Mouse (Mus musculus): Measurements from ENCODE around the gene Dnaaf5. TPM values are rescaled to one million over a fixed set of nuclear protein-coding genes. Genes with fewer than 3 reads are reported as not detected.

Gene Dnaaf5
- polyA plus RNA-seq (2012; rRNA removed) = 13.9 and 16.0 TPM in 2 replicates

DNA sequence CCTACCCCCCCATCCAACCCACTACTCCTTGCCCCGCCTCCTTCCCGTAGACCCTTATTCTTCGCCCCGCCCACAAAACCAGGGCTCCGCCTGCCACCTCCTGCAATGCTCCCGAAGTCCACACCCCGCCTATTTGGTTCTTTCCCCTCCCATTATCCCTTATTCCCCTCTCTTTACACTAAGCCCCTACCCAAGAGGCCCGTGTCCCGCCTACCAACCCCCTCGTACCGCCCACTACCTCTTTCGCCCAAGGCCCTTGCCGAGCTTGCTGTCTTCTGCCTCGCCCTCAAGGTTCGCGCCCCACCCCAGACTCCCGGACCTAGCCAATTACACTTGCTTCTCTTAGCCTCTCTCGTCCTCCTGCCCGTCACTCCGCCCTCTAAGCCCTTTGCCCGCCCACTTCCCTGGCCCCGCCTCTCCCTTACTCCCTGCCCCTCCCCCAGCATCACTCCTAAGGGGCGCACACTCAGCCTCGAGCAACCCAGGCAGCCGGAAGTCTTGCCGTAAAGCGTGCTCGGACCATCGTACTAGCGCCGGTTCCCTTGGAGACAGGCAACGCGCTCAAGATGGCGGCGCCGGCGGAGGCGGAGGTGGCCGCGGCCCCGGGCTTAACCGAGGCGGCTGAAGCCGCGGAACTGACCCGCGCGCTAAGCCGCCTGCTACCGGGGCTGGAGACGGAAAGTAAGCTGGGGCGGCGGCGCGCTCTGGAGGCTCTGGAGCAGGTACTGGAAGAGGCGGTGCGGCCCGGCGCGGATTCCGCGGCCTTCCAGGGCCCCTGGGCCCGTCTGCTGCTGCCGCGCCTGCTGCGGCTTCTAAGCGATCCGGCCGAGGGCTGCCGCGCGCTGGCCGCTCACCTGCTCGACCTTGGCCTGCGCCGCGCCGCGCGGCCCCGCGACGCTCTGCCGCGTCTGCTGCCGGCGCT lies at the start of gene Dnaaf5, which contains the start of gene Prkar1b:
TSS of gene Dnaaf5 (plus strand) at position 543 of the 922 bp plus-strand sequence.
TSS of gene Prkar1b (minus strand) at position 321 of the 922 bp plus-strand sequence.
- DNase-seq (ENCODE audit: low read depth) = peak; percentile 80

- DNase-seq (ENCODE audit: low read depth) = no peak
Observed at GRCm38 (mm10) chr5:139101783-139102182, 48.2 kb upstream of the Dnaaf5 start.

DNA sequence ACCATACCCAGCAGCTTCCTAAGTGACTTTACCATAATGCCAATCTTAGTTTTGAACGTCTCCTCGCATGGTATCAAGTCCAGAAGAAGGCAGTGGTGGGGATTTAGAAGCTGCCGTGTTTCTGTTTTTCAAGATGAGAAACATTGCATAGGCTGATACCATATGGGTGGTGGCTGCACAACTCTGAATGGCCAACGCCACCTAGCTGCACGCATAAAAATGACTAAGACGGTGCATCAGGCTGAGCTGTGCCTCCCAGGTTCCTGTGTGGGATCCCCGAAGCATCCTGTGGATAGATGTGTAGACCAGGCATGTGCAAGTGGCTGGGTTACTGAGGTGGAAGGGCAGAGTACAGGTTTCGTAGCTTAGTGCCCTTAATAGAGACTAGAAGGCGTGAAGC lies 42.2 kb upstream of the Dnaaf5 start:
- no peak for DNase-seq (ENCODE audit: low read depth)

DNA sequence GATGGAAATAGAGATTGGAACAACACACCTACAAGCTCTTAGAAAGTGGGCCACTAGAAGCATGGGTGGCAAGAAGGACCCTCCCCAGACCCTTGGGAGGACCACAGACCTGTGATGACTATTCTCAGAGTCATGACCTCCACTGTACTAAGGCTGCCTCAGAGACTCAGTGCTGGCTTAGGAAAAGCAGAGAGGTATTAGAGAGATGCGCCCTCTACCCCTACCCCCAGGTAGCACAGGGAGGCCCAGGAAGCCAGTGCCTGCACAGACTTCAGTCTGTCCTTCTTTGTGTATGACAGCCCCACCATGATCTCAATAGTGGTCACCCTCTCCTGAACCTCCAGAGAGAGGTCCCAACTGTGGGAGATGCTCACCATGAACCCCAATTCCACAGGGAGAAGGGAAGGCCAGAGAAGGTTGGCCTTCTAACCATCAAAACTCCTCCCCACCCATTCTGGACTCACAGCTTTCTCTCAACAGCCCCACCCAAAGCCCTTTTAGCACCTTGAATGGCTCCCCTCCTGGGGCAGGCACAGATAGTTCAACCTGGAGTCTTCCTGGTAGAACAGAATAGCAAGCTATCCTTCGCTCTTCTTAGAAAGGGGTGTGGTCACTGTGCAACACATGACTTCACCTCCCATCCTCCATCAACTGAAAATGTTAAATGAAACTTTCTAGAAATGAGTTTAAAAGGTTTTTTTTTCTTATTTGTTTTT lies 39.7 kb upstream of the Dnaaf5 start:
- DNase-seq (ENCODE audit: low read depth) = no peak

GRCm38 (mm10) chr5:139111991-139112390 lies 38.0 kb upstream of the Dnaaf5 start:
- DNase-seq (ENCODE audit: low read depth) = no peak

DNA sequence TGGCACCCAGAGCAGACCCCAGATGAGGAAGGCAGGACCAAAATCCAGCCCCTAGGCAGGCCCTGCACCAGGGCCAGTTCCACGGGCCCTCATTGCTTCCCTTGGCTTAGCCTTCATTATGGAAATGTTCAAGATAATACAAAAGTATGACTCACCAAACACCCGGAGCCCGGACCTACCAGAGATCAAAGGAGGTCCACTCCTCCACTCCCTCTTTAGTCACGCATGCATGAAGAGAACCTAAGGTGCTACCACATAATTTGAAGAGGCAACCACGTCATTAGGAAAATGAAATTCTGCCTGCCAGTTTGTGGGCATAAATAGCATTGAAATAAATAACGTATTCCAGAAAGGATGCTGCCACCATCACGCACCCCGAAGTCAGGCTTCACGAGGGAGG lies 37.6 kb upstream of the Dnaaf5 start:
- DNase-seq (ENCODE audit: low read depth) = no peak

DNA sequence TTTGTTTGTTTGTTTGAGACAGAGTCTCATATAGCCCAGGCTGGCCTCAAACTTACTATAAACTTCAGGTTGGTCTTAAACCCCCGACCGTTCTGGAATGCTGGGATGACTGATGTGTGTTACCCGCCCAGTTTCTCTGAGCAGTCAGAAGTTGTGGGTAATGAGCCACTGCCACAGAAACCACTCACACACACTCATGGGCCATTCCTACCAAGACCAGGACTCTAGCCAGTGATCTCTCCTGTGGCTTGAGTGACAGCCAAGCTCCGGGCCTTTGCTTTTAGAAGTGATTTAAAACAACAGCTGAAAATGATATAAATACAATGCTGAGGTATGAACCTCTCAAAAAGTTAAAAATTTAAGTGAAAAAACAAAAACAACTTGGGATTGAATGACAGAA lies 35.1 kb upstream of the Dnaaf5 start:
- no peak for DNase-seq (ENCODE audit: low read depth)

DNA sequence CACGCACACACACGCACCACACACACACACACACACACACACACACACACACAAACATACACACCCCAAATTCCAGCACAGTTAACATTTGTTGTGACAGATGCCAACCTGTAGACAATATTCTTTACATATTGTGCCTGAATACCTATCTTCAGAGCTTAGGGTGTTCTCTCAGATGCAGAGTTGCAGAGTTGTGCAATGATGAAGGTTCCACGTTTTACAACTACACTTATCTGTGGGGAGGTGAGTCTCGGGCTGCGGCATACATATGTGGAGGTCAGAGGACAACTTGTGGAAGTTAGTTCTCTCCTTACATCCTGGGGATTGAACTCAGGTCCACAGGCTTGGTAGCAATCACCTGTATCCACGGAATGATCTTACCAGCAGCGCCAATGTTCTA lies 34.5 kb upstream of the Dnaaf5 start:
- DNase-seq (ENCODE audit: low read depth) = no peak

DNA sequence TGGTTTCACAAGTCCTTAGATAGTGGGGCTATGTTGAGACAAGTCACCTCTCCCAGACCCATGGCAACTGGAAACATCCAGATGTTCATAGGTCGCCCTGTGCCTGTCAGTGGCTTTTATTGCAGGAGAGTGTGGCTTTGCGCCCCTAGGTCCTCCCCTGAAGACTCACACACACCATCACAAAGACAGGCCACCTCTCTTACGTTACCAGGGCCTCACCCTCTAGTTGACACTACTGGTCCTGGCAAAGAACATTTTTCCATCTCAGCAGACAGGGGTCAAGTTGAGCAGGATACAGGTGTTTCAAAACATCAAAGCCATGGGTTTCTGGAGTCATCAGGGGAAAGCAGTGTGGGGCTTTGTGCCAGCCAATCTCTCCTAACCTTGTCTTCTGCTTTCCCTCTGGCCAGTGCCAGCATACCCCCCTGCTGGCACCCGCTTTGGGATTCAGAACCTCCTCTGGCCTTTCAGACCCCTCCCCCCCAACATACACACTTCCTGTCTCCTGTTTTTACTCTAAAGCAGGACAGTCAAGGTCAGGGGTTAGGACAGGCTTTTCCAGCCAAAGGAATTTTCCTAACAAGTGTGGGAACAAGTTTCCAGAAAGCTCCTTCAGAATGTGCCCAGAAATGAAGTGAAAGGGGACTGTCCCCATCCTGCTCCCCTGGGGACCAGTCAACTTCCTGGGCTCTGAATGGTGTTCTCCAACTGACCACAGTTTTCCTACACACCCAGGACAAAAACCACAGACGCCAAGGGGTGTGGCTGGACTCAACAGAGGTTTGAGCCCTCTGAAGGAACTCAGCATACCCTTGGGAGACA lies 31.7 kb upstream of the Dnaaf5 start:
- no peak for DNase-seq (ENCODE audit: low read depth)

DNA sequence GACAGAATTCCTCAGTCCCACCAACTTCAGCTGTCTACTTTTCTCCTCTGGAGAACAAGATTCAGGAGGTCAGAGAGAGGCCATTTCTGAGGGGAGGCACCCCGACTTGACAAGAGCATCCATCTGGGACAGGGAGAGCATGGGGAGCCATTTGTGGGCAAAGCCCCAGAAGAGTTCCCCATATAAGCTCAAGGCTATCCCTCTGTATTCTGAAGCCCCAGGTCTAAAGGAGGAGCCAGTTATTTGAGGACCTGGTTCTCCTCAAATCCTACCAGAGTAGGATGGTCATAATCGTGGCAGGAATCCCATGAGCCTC lies 31.1 kb upstream of the Dnaaf5 start:
- DNase-seq (ENCODE audit: low read depth) = no peak

GRCm38 (mm10) chr5:139125717-139126116 lies 24.3 kb upstream of the Dnaaf5 start:
- DNase-seq (ENCODE audit: low read depth) = no peak

GRCm38 (mm10) chr5:139128476-139129065 lies 21.5 kb upstream of the Dnaaf5 start:
- no peak for DNase-seq (ENCODE audit: low read depth)

DNA sequence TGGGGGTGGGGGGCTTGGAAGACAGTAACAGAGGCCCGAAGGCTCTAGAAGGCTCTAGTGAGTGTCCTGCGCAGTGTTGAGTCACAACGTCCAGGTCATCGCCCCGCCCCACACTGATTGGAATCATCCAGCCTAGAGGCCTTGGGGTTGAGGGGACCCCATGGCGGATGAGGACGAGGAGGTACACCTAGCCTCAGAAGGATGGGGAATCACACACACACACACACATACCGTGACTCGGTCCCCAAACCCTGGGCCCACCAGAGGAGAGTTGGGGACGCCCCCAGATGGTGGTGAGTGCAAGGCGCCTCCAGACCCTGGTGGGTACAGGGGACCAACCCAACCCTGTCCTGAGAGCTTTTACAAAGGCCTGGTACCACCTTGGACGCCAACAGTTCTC lies 20.9 kb upstream of the Dnaaf5 start:
- no peak for DNase-seq (ENCODE audit: low read depth)

GRCm38 (mm10) chr5:139129572-139130151 lies 20.4 kb upstream of the Dnaaf5 start:
- DNase-seq (ENCODE audit: low read depth) = no peak

- DNase-seq (ENCODE audit: low read depth) = no peak
Observed at GRCm38 (mm10) chr5:139130351-139130750, 19.7 kb upstream of the Dnaaf5 start.

DNA sequence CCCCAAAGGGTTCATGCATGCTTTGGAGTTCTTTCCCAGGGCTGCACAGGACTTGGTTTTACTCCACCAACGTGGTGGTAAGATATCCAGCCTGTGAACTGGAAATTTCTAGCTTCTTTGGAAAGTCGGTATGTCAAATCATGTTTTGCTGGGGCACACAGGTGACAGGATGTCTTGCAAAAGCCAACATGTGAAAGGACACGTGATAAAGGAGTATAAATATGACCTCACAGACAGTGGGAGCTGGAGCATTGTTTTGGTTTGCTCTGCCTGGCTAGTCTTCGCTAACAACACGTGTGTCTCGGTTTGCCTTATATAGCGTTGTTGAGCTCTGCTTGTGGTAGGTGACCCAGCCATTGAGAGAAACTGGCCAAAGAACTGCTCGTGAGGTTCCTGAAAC lies 15.5 kb upstream of the Dnaaf5 start:
- DNase-seq (ENCODE audit: low read depth) = no peak

DNA sequence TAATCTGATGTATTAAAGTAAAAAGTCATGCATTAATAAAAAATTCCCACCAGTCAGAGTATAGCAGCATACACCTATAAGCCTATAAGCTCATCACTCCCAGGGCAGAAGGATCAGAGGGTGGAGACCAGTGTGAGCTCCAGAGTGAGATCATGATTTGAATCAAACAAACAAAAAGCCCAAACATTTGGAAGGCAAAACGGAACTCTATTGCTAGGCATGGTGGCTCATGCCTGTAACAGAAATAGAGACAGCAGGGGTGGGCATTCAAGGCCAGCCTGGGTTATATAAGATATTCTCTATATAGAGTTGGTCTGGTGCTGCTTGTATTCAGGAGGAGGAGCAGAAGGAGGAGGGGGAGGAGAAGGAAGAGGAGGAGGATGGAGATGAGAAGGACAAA lies 13.7 kb upstream of the Dnaaf5 start:
- no peak for DNase-seq (ENCODE audit: low read depth)

GRCm38 (mm10) chr5:139137176-139137575 lies 12.8 kb upstream of the Dnaaf5 start:
- no peak for DNase-seq (ENCODE audit: low read depth)

- DNase-seq (ENCODE audit: low read depth) = no peak
Observed at GRCm38 (mm10) chr5:139138261-139138925, 11.6 kb upstream of the Dnaaf5 start.

DNA sequence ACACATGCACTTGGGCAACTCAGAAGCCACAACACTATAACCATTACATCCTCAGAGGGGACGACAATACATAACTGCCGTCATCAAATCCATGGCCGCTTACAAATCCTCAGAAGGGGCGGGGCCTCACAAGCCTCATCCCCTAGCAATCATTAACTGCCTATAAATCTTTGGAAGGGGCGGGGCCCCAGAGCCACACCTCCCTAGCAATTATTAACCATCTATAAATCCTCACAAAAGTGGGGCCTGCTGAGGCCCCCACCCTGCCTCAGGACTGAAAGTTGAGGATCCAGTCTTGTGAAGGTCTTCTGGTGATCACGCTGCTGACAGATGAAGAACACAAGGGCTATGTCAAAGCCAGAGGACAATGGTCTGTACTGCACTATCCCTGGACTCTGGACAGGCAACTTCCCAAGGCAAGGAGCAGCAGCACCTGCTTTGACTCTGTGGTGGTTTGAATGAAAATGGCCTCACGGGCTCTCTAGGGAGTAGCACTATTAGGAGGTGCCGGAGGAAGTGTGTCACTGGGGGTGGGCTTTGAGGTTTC lies 11.0 kb upstream of the Dnaaf5 start:
- DNase-seq (ENCODE audit: low read depth) = no peak

DNA sequence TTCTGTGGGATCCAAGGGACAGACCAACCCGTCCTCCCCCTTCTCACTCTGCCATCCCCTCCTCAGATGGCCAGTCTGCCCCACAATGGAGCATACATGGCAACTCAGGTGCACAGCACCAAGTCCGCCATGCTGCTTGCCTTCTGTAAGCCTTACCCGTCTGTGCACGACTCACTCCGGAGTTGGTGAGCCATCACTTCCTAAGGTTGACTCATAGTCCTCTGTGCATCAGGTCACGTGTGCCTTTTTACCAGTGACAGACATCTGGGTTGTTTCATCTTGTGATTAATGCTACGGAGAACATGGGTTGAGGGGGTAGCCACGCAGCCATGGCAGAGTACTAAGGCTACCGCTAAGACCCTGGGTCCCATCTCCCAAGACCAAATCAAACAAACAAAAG lies 9.4 kb upstream of the Dnaaf5 start:
- no peak for DNase-seq (ENCODE audit: low read depth)
